ENCODE assay signal across 7 mouse cellular contexts in the genomic region with DNA sequence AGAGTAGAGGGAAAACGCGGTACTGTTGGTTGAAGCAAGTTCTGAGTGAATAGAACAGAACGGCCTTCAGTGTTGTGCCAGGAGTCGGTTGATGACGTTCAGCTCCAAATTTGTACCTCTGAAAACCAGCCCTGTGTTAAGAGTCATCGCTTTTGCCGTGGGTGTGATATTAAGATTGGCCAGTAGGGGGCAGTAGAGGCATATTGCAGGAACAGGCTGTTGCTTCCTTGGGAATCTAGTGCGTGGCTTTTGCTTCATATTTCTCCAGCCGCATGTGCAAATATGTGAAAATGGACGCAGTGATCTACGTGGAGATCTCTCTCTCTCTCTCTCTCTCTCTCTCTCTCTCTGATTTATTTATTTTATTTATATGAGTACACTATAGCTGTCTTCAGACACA. TPM values are rescaled to one million over a fixed set of nuclear protein-coding genes. Genes with fewer than 3 reads are reported as not detected.
DNase-seq lines count a peak whose midpoint lies in the region; ATAC-seq lines count a peak whose summit lies in the region.

No protein-coding gene starts in this region.

- peaks cover 9% of the 10 kb centered on the region for H3K27me3 ChIP-seq in forebrain, embryonic 10.5 days (ENCODE audit: poor library complexity, severe bottlenecking)
- no peaks in the 10 kb centered on the region for H3K27me3 ChIP-seq in heart, embryonic 16.5 days (ENCODE audit: control insufficient read depth, insufficient read depth, low read length)
- no peaks in the 10 kb centered on the region for H3K27me3 ChIP-seq in midbrain, embryonic 14.5 days (ENCODE audit: control insufficient read depth, insufficient read depth, low read length)

- no peak for ATAC-seq in heart, embryonic 16.5 days (replicated peaks; ENCODE audit: extremely low read depth, insufficient read depth, low FRiP score)
- ATAC-seq in midbrain, embryonic 14.5 days (ENCODE audit: low FRiP score, low TSS enrichment): no peak

- H3K9ac ChIP-seq in heart, embryonic 16.5 days (ENCODE audit: low read length): no peak overlapping the region
- no peak overlapping the region for H3K9ac ChIP-seq in midbrain, embryonic 14.5 days (replicated peaks; ENCODE audit: low read length)

- H3K4me2 ChIP-seq in heart, embryonic 16.5 days (ENCODE audit: low read depth, low read length): peak overlapping the region; percentile 44
- peak overlapping the region; percentile 30 for H3K4me2 ChIP-seq in midbrain, embryonic 14.5 days (ENCODE audit: low read length)

- H3K9me3 ChIP-seq in forebrain, embryonic 10.5 days: no peaks in the 10 kb centered on the region
- H3K9me3 ChIP-seq in heart, embryonic 16.5 days (replicated peaks; ENCODE audit: control insufficient read depth, low read length): no peaks in the 10 kb centered on the region
- H3K9me3 ChIP-seq in midbrain, embryonic 14.5 days (ENCODE audit: control insufficient read depth, low read length): no peaks in the 10 kb centered on the region

- H3K36me3 ChIP-seq in forebrain, embryonic 10.5 days (replicated peaks): no peaks in the 10 kb centered on the region
- no peaks in the 10 kb centered on the region for H3K36me3 ChIP-seq in heart, embryonic 16.5 days (ENCODE audit: control insufficient read depth, insufficient read depth)
- no peaks in the 10 kb centered on the region for H3K36me3 ChIP-seq in midbrain, embryonic 14.5 days (ENCODE audit: control insufficient read depth, insufficient read depth, low read length)

- WGBS in forebrain, embryonic 10.5 days: 14% methylated on average over 11 of the region's 11 CpGs
- 8% methylated on average over 11 of the region's 11 CpGs for WGBS in heart, embryonic 16.5 days
- WGBS in midbrain, embryonic 14.5 days: 7% methylated on average over 11 of the region's 11 CpGs

- DNase-seq in Muller cell, postnatal 12 days (ENCODE audit: inconsistent ontology term): peak; percentile 61
- DNase-seq in brain, embryonic 18.5 days (ENCODE audit: low read depth, low spot score): peak; percentile 40
- peak; percentile 79 for DNase-seq in forebrain, embryonic 10.5 days (ENCODE audit: extremely low spot score, low spot score)
- peak; percentile 89 to 94 for DNase-seq in layer of hippocampus, postnatal 36 days
- DNase-seq in midbrain, embryonic 14.5 days: peak; percentile 91
- peak; percentile 59 to 84 for DNase-seq in spleen, adult 18-20 months

- H3K4me3 ChIP-seq in forebrain, embryonic 10.5 days: no peak overlapping the region
- H3K4me3 ChIP-seq in heart, embryonic 16.5 days (ENCODE audit: low read length): no peak overlapping the region
- no peak overlapping the region for H3K4me3 ChIP-seq in midbrain, embryonic 14.5 days (replicated peaks; ENCODE audit: low read depth, low read length)

- H3K4me1 ChIP-seq in forebrain, embryonic 10.5 days: peaks cover 25% of the 10 kb centered on the region
- peaks cover 16% of the 10 kb centered on the region for H3K4me1 ChIP-seq in heart, embryonic 16.5 days (ENCODE audit: control insufficient read depth, insufficient read depth, low read length)
- H3K4me1 ChIP-seq in midbrain, embryonic 14.5 days (ENCODE audit: control insufficient read depth, insufficient read depth, low read length): peaks cover 13% of the 10 kb centered on the region; the same call in 1 of the 2 replicates

- no peak overlapping the region for H3K27ac ChIP-seq in forebrain, embryonic 10.5 days
- no peak overlapping the region for H3K27ac ChIP-seq in heart, embryonic 16.5 days (ENCODE audit: low read length)
- no peak overlapping the region for H3K27ac ChIP-seq in midbrain, embryonic 14.5 days (replicated peaks; ENCODE audit: low read depth, low read length)

RNA-seq across cellular contexts. Expression of gene Dram1, which starts 2.1 kb away (rescaled TPM):
- 0.36 and 0.38 TPM in 2 replicates for polyA plus RNA-seq in forebrain, embryonic 10.5 days (2016; fragmentation: Nextera tagmentation; extraction: Ambion mirVana)
- polyA plus RNA-seq in heart, embryonic 16.5 days (2015; fragmentation: Nextera tagmentation; extraction: Ambion mirVana): 3.3 and 11.8 TPM in 2 replicates
- total RNA-seq in layer of hippocampus, postnatal 36 days (2021): 1 to 10 TPM; 1.2 to 1.5 TPM
- 0.18 and 0.50 TPM in 2 replicates for polyA plus RNA-seq in midbrain, embryonic 14.5 days (2014; fragmentation: Nextera tagmentation; extraction: Ambion mirVana)

RNA-seq across cellular contexts. Expression of gene Gnptab, which starts 2.2 kb away (rescaled TPM):
- 8.3 and 9.0 TPM in 2 replicates for polyA plus RNA-seq in forebrain, embryonic 10.5 days (2016; fragmentation: Nextera tagmentation; extraction: Ambion mirVana)
- 9.4 and 9.6 TPM in 2 replicates for polyA plus RNA-seq in heart, embryonic 16.5 days (2015; fragmentation: Nextera tagmentation; extraction: Ambion mirVana)
- total RNA-seq in layer of hippocampus, postnatal 36 days (2021): 10 to 100 TPM; 71.5 to 80.8 TPM
- 18.1 and 20.0 TPM in 2 replicates for polyA plus RNA-seq in midbrain, embryonic 14.5 days (2014; fragmentation: Nextera tagmentation; extraction: Ambion mirVana)

Comparison
In these comparisons a context has a peak if more than half of its experiments do, and no peak if none do; other contexts are left out.
1. DNase-seq: peak in every context shown above with its lines; median percentile 92 in layer of hippocampus, postnatal 36 days; 91 in midbrain, embryonic 14.5 days; 79 in forebrain, embryonic 10.5 days; 72 in spleen, adult 18-20 months; 61 in Muller cell, postnatal 12 days; 40 in brain, embryonic 18.5 days.